Mouse (Mus musculus): ENCODE measurements around the gene Il17d. TPM values are rescaled to one million over a fixed set of nuclear protein-coding genes. Genes with fewer than 3 reads are reported as not detected.

The Il17d gene
- polyA plus RNA-seq, 1 experiment from 2014 or later = 1.6 TPM

- Histone ChIP-seq H3K9me3 (replicated peaks; ENCODE audit: control insufficient read depth, low read length) (no peaks in the 10 kb centered on the region), H3K27me3 (ENCODE audit: control insufficient read depth, insufficient read depth, low read length) (no peaks in the 10 kb centered on the region), H3K4me1 (ENCODE audit: control insufficient read depth, insufficient read depth, low read length) (no peaks in the 10 kb centered on the region), H3K27ac (replicated peaks; ENCODE audit: low read depth, low read length) (no peak overlapping the region), H3K4me2 (ENCODE audit: low read depth, low read length) (no peak overlapping the region), H3K9ac (replicated peaks; ENCODE audit: low read length) (no peak overlapping the region), H3K36me3 (replicated peaks; ENCODE audit: control insufficient read depth, insufficient read depth, low read depth, low read length) (no peaks in the 10 kb centered on the region; the same call in 1 of the 2 replicates), H3K4me3 (ENCODE audit: low read depth, low read length) (no peak overlapping the region)
- WGBS = 95% methylated on average over 2 of the region's 2 CpGs
- no peak for ATAC-seq (replicated peaks; ENCODE audit: insufficient number of reproducible peaks, low FRiP score, low TSS enrichment, low read depth)
- no peak for DNase-seq (ENCODE audit: low spot score)
These were observed 51.9 kb downstream of the Il17d start for GRCm38 (mm10) chr14:57576364-57577060.

- Histone ChIP-seq H3K36me3 (replicated peaks; ENCODE audit: control insufficient read depth, insufficient read depth, low read depth, low read length) (peaks cover 5% of the 10 kb centered on the region), H3K27me3 (ENCODE audit: control insufficient read depth, insufficient read depth, low read length) (no peaks in the 10 kb centered on the region), H3K4me3 (ENCODE audit: low read depth, low read length) (no peak overlapping the region), H3K27ac (replicated peaks; ENCODE audit: low read depth, low read length) (no peak overlapping the region), H3K9me3 (replicated peaks; ENCODE audit: control insufficient read depth, low read length) (no peaks in the 10 kb centered on the region), H3K4me2 (ENCODE audit: low read depth, low read length) (no peak overlapping the region), H3K9ac (replicated peaks; ENCODE audit: low read length) (no peak overlapping the region), H3K4me1 (ENCODE audit: control insufficient read depth, insufficient read depth, low read length) (no peaks in the 10 kb centered on the region)
- 94% methylated on average over 3 of the region's 3 CpGs for WGBS
- no peak for ATAC-seq (replicated peaks; ENCODE audit: insufficient number of reproducible peaks, low FRiP score, low TSS enrichment, low read depth)
- no peak for DNase-seq (ENCODE audit: low spot score)
These were observed 67.3 kb downstream of the Il17d start for GRCm38 (mm10) chr14:57591830-57592229.

Other genes starting within 250 kb of the Il17d start
- gene Cryl1, start 126.2 kb upstream of the Il17d start, polyA plus RNA-seq (2014; fragmentation: Nextera tagmentation; extraction: Ambion mirVana) = 12.0 and 13.0 TPM in 2 replicates
- 14.3 and 16.9 TPM in 2 replicates for gene Ift88, start 100.7 kb upstream of the Il17d start, polyA plus RNA-seq (2014; fragmentation: Nextera tagmentation; extraction: Ambion mirVana)
- gene Eef1akmt1, start 46.8 kb downstream of the Il17d start, polyA plus RNA-seq (2014; fragmentation: Nextera tagmentation; extraction: Ambion mirVana) = 102 and 104 TPM in 2 replicates
- gene Xpo4, start 140.7 kb downstream of the Il17d start, polyA plus RNA-seq (2014; fragmentation: Nextera tagmentation; extraction: Ambion mirVana) = 37.0 and 38.0 TPM in 2 replicates
- gene Gm49361, start 221.3 kb downstream of the Il17d start, polyA plus RNA-seq (2014; fragmentation: Nextera tagmentation; extraction: Ambion mirVana) = not detected in 2 replicates
- gene Lats2, start 233.6 kb downstream of the Il17d start, polyA plus RNA-seq (2014; fragmentation: Nextera tagmentation; extraction: Ambion mirVana) = 14.0 and 14.5 TPM in 2 replicates